Mouse (Mus musculus) megakaryocyte, embryonic 14.5 days (primary cell): Measurements from ENCODE around the gene Katnbl1.

ENCODE experiments used
- FLI1 ChIP-seq: IDR thresholded peaks from 2 replicates; pipeline ENCODE4 v1.6.1; 2012; ENCODE audit warnings: low read length, inconsistent platforms, mixed read lengths
- GATA1 ChIP-seq: IDR thresholded peaks from 3 replicates; pipeline ENCODE4 v1.6.1; 2012; ENCODE audit warnings: mixed read lengths, low read length, inconsistent platforms, borderline replicate concordance

DNA sequence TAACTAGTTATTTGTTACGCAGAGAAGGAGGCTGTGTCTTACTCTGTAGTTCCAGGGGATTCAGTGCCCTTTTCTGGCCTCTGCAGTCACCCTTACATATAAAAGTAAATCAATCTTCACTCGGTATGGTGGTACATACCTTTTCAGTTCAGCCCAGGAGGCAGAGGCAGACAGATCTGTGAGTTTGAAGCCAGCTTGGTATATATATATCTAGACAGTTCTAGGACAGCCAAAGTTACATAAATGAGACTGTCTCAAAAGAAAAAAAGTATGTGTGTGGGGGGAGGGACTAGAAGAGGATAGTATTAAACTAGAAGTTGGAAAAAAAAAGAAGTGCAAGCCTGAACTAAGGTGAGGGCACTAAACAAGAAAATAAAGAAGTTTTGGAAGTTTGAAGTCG lies 30.8 kb upstream of the Katnbl1 start:
- TF ChIP-seq GATA1 (no peak), FLI1 (no peak)
